Mouse (Mus musculus) kidney, adult 10 weeks (tissue): ENCODE results near the gene Defa28. TPM values are rescaled to one million over a fixed set of nuclear protein-coding genes. Genes with fewer than 3 reads are reported as not detected.

Source experiments
- polyA plus RNA-seq: library from polyadenylated mRNA; stranded (reverse); fragments of 350-450 nt; fragmentation: Illumina TruSeq; extraction: RNeasy Lipid Tissue Mini Kit (QIAGEN cat#74804); gene quantifications from one replicate; pipeline ENCODE4 v1.2.3, GENCODE M21; 2014; ENCODE audit warnings: low read depth, low replicate concordance

Defa28 gene
- polyA plus RNA-seq = not detected

DNA sequence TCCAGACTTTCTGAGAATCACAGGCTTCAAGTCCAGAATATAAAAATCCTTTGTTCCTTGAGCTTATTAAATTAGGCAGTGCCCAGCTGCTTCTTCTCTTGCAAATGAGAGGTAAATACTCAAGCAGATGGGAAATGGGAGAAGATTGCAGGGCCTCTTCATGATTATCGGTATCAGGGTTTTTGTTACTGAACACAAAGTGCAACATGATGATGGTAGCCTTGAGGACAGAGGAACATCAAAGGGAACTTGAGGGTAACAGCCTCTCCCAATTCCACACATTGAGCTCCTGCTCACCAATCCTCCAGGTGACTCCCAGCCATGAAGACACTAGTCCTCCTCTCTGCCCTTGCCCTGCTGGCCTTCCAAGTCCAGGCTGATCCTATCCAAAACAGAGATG is at the start of gene Defa28:
TSS of gene Defa28 (plus strand) at position 301 of the 400 bp plus-strand sequence.

DNA sequence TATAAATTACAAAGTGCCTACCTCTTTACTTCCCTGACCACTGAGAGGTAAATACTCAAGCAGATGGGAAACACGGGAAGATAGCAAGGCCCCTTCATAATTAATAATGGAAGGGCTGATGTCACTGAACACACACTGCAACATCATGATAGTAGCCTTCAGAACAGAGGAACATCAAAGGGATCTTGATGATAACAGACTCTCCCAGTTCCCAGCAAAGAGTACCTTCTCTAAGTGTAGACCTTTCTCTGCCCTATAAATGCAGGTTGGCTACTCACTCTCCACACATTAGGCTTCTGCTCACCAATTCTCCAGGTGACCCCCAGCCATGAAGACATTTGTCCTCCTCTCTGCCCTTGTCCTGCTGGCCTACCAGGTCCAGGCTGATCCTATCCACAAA is 17.7 kb upstream of the Defa28 start, which contains the start of gene Defa37:
TSS of gene Defa37 (plus strand) at position 301 of the 400 bp plus-strand sequence.

GRCm38 (mm10) chr8:21594408-21594807 is 11.6 kb downstream of the Defa28 start, which contains the start of gene Gm7861:
Gene Gm7861 (minus strand): TSS chr8:21594508.

DNA sequence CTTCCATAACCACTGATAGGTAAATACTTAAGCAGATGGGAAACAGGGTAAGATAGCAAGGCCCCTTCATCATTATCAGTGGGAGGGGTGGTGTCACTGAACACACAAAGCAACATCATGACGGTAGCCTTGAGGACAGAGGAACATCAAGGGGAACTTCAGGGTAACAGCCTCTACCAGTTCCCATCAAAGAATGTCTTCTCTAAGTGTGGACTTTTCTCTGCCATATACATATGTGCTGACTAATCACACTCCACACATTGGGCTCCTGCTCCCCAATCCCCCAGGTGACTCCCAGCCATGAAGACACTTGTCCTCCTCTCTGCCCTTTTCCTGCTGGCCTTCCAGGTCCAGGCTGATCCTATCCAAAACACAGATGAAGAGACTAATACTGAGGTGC is 35.1 kb downstream of the Defa28 start, which contains the start of gene Defa26:
TSS of gene Defa26 (plus strand) at position 301 of the 400 bp plus-strand sequence.

Other genes starting within 250 kb of the Defa28 start
- gene Defa2, start 204.5 kb upstream of the Defa28 start, polyA plus RNA-seq = not detected
- not detected for gene Defa33, start 191.2 kb upstream of the Defa28 start, polyA plus RNA-seq
- not detected for gene Defa36, start 155.6 kb upstream of the Defa28 start, polyA plus RNA-seq
- gene Gm7849, start 126.4 kb upstream of the Defa28 start, polyA plus RNA-seq = not detected
- gene Defa20, start 73.7 kb upstream of the Defa28 start, polyA plus RNA-seq = not detected
- gene Defa32, start 54.0 kb upstream of the Defa28 start, polyA plus RNA-seq = not detected
- gene Defa37, start 17.6 kb upstream of the Defa28 start, polyA plus RNA-seq = not detected
- not detected for gene Gm7861, start 11.5 kb downstream of the Defa28 start, polyA plus RNA-seq
- gene Defa26, start 35.2 kb downstream of the Defa28 start, polyA plus RNA-seq = not detected
- gene Defa17, start 72.8 kb downstream of the Defa28 start, polyA plus RNA-seq = not detected
- gene Defa34, start 82.8 kb downstream of the Defa28 start, polyA plus RNA-seq = not detected
- gene AY761184, start 120.6 kb downstream of the Defa28 start, polyA plus RNA-seq = not detected
- gene Defa24, start 151.5 kb downstream of the Defa28 start, polyA plus RNA-seq = not detected
- gene Defb50, start 240.5 kb downstream of the Defa28 start, polyA plus RNA-seq = not detected